Mouse (Mus musculus): ENCODE data around the gene Ttc8.

GRCm38 (mm10) chr12:98932856-98933255 is 12.5 kb downstream of the Ttc8 start:
- TF ChIP-seq POLR2A (IDR thresholded peaks at IDR 0.05; ENCODE audit: insufficient read length, low read depth) (no peak), E2F4 (IDR thresholded peaks at IDR 0.05; ENCODE audit: insufficient read depth) (no peak), SRF (IDR thresholded peaks at IDR 0.05; ENCODE audit: control insufficient read depth, insufficient read length, low read depth) (no peak)

Measured in myocyte (in vitro differentiated cells).